Mouse (Mus musculus): ENCODE measurements around the gene Lrriq3.

Lrriq3 gene

DNA sequence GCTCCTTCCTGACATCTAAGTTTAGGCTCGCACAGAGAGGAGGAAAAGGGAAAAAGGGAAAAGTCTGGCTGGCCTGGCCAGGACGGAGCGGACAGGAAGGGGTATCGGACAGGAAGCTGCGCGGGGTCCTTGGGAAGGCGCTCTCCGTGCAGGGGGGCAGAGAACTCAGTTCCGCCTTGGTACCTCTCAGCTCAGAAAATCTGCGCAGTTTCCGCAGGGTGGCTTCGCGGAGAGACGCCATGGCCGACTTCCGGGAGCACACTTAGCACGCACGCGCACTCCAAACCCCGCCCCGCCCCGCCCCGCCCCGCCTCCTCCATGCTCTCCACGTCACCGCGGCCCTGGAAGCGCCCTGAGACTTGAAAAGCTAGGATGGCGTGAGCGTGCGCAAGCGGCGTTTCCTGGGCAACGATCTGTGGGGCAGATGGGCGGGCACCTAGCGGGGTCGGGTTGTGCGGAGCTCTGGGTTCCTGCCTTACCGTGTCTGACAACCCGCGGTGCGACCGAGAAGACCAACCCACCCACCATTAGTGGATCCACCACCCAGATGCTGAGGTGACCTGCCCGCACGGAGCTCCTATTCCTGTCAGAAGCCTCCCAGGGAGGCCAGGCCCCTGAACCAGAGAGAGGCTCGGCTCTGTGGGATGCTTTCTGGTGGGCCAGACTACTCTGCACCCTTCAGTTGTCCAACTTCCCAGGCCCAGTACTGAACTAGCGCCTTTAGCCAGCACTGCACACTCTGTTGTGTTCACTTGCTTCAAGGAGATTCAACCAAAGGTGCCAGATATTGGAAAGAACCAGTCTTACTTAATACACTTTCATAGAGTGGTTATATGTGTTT, at the start of gene Lrriq3, which contains the start of gene Fpgt:
Gene Lrriq3 (plus strand): TSS at position 319 of the 841 bp plus-strand sequence.
Gene Fpgt (minus strand): TSS at position 288 of the 841 bp plus-strand sequence.
- DNase-seq, result peak; percentile 89

- DNase-seq, result no peak
Measured at GRCm38 (mm10) chr3:155052021-155052420, 41.2 kb upstream of the Lrriq3 start.

DNA sequence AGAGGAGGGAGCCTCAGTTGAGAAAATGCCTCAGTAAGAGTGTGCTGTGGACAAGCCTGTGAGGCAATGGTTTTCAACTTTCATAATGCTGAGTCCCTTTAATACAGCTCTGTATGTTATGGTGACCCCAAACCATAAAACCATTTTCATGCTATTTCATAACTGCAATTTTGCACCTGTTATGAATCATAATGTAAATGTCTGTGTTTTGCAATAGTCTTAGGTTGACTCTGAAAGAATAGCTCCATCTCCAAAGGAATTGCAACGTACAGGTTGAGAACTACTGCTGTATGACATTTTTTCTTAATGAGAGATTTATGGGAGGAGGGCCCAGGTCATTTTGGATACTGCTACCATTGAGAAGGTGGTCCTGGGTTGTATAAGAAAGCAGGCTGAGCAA, 40.0 kb upstream of the Lrriq3 start:
- no peak for DNase-seq

DNA sequence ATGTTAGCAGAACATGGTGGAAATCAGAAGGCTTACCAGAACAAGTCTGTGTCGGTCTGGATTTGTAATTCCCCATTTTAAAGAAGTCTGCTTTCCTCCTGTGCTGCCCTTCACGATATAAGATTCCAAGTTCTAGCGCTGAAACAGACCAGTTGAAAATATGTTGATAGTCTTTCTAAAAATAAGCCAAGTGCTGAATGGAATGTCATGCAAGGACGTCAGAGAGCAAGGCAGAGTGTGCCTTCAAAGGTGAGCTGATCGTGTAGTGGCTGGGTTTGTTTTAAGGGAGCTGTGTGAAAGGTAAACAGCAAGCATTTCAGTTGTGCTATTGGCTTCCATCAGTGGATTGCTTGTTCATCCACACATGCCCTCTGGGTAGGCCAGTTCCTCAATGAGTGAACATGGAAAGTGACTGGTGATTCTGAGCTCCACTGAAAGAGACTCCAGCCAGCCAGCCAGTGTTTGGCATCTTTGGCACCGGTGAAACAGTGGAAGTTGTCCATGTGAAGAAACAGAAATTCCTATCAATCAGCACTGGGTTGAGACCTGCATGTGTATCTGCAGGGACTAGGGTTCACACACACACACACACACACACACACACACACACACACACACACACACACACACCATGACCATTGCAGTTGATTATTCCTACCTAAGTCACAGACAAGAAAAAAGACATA, 37.9 kb upstream of the Lrriq3 start, which contains the start of gene Tnni3k:
Gene Tnni3k (minus strand): TSS at position 177 of the 686 bp plus-strand sequence.
- no peak for DNase-seq

GRCm38 (mm10) chr3:155056606-155057005, 36.6 kb upstream of the Lrriq3 start:
- no peak for DNase-seq

DNA sequence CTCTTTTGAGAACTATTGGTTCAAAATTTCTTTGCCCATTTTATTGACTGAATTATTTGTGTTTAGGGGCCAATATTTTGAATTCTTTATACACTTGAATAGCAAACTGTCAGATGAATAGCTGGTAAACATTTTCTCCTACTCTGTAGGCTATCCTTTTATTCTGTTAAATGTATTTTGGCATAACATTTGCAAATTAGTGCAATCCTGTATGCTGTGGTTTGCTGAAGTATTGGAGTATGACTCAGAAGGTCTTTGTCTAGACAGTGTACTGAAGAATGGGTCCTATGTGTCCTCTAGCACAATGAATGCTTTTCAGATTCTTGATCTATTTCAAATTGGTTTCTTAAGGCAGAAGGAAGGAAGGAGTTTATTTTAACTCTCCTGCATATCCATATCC, 35.7 kb upstream of the Lrriq3 start:
- DNase-seq, result no peak

- DNase-seq, result no peak
Measured at GRCm38 (mm10) chr3:155058800-155059448, 34.3 kb upstream of the Lrriq3 start.

- DNase-seq, result no peak
Measured at GRCm38 (mm10) chr3:155059449-155059822, 33.8 kb upstream of the Lrriq3 start.

- no peak for DNase-seq
Measured at GRCm38 (mm10) chr3:155077908-155078307, 15.3 kb upstream of the Lrriq3 start.

- no peak for DNase-seq
Measured at GRCm38 (mm10) chr3:155092081-155092480, 1.2 kb upstream of the Lrriq3 start.

GRCm38 (mm10) chr3:155099266-155099665, 6.0 kb downstream of the Lrriq3 start:
- no peak for DNase-seq

DNA sequence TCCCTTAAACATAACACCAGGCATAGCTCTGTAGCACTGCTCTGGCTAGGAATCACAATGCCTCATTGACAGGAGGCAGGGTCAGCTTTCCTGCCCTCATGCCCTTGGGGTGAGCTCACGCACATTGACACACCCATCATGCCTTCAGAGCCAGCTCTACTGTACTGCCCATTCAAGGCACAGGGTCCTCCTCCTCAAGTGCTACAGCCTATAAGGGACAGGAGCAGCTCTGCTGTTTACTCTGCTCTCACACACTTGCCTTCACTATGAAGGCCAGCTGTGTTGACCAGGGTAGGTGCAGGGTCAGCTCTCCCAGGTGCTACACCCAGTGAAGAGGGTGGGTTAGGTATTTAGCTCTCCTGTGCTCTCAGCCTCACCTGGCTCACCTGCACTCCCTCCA, 12.7 kb downstream of the Lrriq3 start:
- DNase-seq, result no peak

DNA sequence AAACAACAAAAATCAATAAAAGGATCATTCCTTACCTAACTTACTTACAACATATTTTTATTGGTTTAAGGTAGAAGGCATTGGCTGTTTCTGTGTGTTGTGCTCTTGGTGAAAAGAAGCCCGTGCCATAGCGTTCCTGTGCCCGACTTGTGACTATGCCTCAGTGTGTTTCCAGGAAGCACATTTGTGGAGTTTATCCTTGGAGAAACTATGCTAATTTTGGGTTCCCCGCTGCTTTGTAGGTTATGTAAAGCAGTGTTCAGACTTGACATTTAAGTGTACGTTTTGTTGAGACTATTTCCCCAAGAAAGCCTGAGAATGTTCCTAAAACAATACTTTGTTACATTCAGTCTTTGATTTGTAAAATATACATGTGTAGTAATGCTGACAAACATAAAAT, 44.5 kb downstream of the Lrriq3 start:
- no peak for DNase-seq

GRCm38 (mm10) chr3:155141047-155141446, 47.8 kb downstream of the Lrriq3 start:
- DNase-seq, result no peak

DNA sequence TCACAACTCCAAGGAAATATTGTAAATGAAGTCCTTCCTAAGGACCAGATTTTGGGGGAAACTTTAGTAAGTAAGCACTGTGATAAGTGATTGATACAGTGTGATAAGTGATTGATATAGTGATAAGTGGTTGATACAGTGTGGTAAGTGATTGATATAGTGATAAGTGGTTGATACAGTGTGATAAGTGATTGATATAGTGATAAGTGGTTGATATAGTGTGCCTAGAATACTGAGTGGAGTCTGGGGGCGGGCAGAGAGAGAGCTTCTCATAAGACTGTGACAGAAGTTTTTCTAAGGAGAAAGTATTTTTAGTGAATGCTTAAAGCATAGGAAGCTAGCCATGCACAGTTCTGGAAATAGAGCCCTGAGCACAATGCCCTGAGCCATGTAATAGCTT, 51.1 kb downstream of the Lrriq3 start:
- DNase-seq, result no peak

DNA sequence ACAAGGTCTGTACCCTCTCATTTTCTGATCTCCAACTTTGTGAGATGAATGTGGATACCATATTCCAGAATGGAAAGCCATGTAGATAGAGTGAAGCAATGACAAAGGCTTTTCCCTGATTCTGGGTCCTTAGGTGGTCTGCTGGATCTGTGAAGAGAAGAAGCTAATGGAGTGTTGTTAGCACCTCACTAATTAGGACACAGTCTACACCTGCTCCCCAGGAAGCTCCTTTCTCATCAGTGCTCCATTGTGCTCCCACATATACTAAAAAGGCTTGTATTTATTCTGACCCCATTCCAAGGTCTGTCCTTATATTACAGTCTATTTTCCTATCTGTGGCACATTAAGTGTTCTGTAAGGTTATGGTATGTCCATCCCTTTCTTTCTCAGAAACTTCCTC, 68.6 kb downstream of the Lrriq3 start:
- DNase-seq, result no peak

- no peak for DNase-seq
Measured at GRCm38 (mm10) chr3:155180303-155180902, 87.2 kb downstream of the Lrriq3 start.

GRCm38 (mm10) chr3:155186456-155186855, 93.2 kb downstream of the Lrriq3 start:
- DNase-seq, result no peak

GRCm38 (mm10) chr3:155188857-155189256, 95.6 kb downstream of the Lrriq3 start:
- no peak for DNase-seq

- DNase-seq, result no peak
Measured at GRCm38 (mm10) chr3:155234919-155235318, 141.7 kb downstream of the Lrriq3 start.

DNA sequence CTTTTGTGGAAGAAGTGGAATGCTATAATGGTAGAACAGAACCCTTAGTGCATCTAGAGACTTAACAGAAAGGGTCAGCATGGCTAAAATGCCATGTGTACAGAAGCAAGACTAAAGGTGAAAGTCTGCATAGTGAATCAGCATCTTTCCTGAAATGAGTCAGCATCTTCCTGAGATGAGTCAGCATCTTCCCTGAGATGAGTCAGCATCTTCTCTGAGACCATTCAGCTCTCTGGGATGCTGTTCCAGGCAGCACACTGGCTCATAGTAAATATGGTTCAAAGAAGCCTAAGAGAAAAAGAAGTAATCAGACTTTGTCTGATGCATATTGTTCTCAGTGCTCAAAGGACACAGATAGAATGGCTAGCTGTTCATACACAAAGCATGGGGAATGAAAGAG, 142.3 kb downstream of the Lrriq3 start:
- no peak for DNase-seq

Data from right cerebral cortex, postnatal 25 days (tissue).